Mouse (Mus musculus): ENCODE measurements at regions not wholly inside any gene's neighbourhood (a gene's known extent, or its start where the extent isn't known, plus 50 kb on each side); places are given as distances from the start of the nearest gene placed in this dataset.

- no peak for ATAC-seq (ENCODE audit: insufficient read depth, low FRiP score, low read depth)
- Histone ChIP-seq H3K4me2 (no peak overlapping the region), H3K4me3 (replicated peaks) (no peak overlapping the region), H3K27me3 (replicated peaks) (no peaks in the 10 kb centered on the region), H3K9me3 (no peaks in the 10 kb centered on the region), H3K36me3 (no peaks in the 10 kb centered on the region), H3K27ac (no peak overlapping the region), H3K9ac (no peak overlapping the region), H3K4me1 (no peaks in the 10 kb centered on the region)
Observed at GRCm38 (mm10) chr2:48513848-48514247, 300.1 kb upstream of the Acvr2a start.

GRCm38 (mm10) chr2:48519838-48520404 lies 294.0 kb upstream of the Acvr2a start:
- Histone ChIP-seq H3K9me3 (no peaks in the 10 kb centered on the region), H3K9ac (no peak overlapping the region), H3K27me3 (replicated peaks) (no peaks in the 10 kb centered on the region), H3K27ac (no peak overlapping the region), H3K36me3 (no peaks in the 10 kb centered on the region), H3K4me3 (replicated peaks) (no peak overlapping the region), H3K4me2 (no peak overlapping the region), H3K4me1 (no peaks in the 10 kb centered on the region)
- WGBS, result 59% methylated on average over 5 of the region's 5 CpGs
- ATAC-seq (ENCODE audit: insufficient read depth, low FRiP score, low read depth), result no peak

- no peak overlapping the region for H3K4me3 ChIP-seq (replicated peaks)
- H3K36me3 ChIP-seq, result no peaks in the 10 kb centered on the region
- no peaks in the 10 kb centered on the region for H3K4me1 ChIP-seq
- H3K4me2 ChIP-seq, result no peak overlapping the region
- no peaks in the 10 kb centered on the region for H3K27me3 ChIP-seq (replicated peaks)
- WGBS, result 64% methylated on average over 2 of the region's 2 CpGs
- H3K27ac ChIP-seq, result no peak overlapping the region
- H3K9ac ChIP-seq, result no peak overlapping the region
- ATAC-seq (ENCODE audit: insufficient read depth, low FRiP score, low read depth), result no peak
- H3K9me3 ChIP-seq, result no peaks in the 10 kb centered on the region
Observed at GRCm38 (mm10) chr2:48520535-48520971, 293.4 kb upstream of the Acvr2a start.

GRCm38 (mm10) chr2:48535453-48535852 lies 278.5 kb upstream of the Acvr2a start:
- no peaks in the 10 kb centered on the region for H3K27me3 ChIP-seq (replicated peaks)
- no peaks in the 10 kb centered on the region for H3K9me3 ChIP-seq
- H3K4me3 ChIP-seq (replicated peaks), result no peak overlapping the region
- no peak for ATAC-seq (ENCODE audit: insufficient read depth, low FRiP score, low read depth)
- no peak overlapping the region for H3K9ac ChIP-seq
- H3K27ac ChIP-seq, result no peak overlapping the region
- 72% methylated on average over 2 of the region's 2 CpGs for WGBS
- no peaks in the 10 kb centered on the region for H3K36me3 ChIP-seq
- no peaks in the 10 kb centered on the region for H3K4me1 ChIP-seq
- H3K4me2 ChIP-seq, result no peak overlapping the region

- ATAC-seq (ENCODE audit: insufficient read depth, low FRiP score, low read depth), result no peak
- Histone ChIP-seq H3K36me3 (no peaks in the 10 kb centered on the region), H3K27ac (no peak overlapping the region), H3K4me3 (replicated peaks) (no peak overlapping the region), H3K4me2 (no peak overlapping the region), H3K9me3 (no peaks in the 10 kb centered on the region), H3K4me1 (no peaks in the 10 kb centered on the region), H3K9ac (no peak overlapping the region), H3K27me3 (replicated peaks) (no peaks in the 10 kb centered on the region)
- 74% methylated on average over 4 of the region's 4 CpGs for WGBS
Observed at GRCm38 (mm10) chr2:48536930-48537329, 277.0 kb upstream of the Acvr2a start.

- Histone ChIP-seq H3K9me3 (no peaks in the 10 kb centered on the region), H3K4me1 (no peaks in the 10 kb centered on the region), H3K4me3 (replicated peaks) (no peak overlapping the region), H3K4me2 (no peak overlapping the region), H3K27ac (no peak overlapping the region), H3K36me3 (no peaks in the 10 kb centered on the region), H3K9ac (no peak overlapping the region), H3K27me3 (replicated peaks) (no peaks in the 10 kb centered on the region)
- ATAC-seq (ENCODE audit: insufficient read depth, low FRiP score, low read depth), result no peak
- WGBS, result 60% methylated on average over 13 of the region's 13 CpGs
Observed at GRCm38 (mm10) chr2:48538668-48539341, 275.1 kb upstream of the Acvr2a start.

- H3K36me3 ChIP-seq, result no peaks in the 10 kb centered on the region
- H3K4me3 ChIP-seq (replicated peaks), result no peak overlapping the region
- H3K4me1 ChIP-seq, result no peaks in the 10 kb centered on the region
- H3K27ac ChIP-seq, result no peak overlapping the region
- no peak for ATAC-seq (ENCODE audit: insufficient read depth, low FRiP score, low read depth)
- 62% methylated on average over 4 of the region's 4 CpGs for WGBS
- no peak overlapping the region for H3K9ac ChIP-seq
- H3K27me3 ChIP-seq (replicated peaks), result no peaks in the 10 kb centered on the region
- no peak overlapping the region for H3K4me2 ChIP-seq
- H3K9me3 ChIP-seq, result no peaks in the 10 kb centered on the region
Observed at GRCm38 (mm10) chr2:48539465-48540055, 274.3 kb upstream of the Acvr2a start.

GRCm38 (mm10) chr2:48544377-48544776 lies 269.5 kb upstream of the Acvr2a start:
- H3K36me3 ChIP-seq, result no peaks in the 10 kb centered on the region
- peak; percentile 35; the same call in 1 of the 2 replicates for ATAC-seq (ENCODE audit: insufficient read depth, low FRiP score, low read depth)
- no peaks in the 10 kb centered on the region for H3K9me3 ChIP-seq
- 57% methylated on average over 4 of the region's 4 CpGs for WGBS
- no peaks in the 10 kb centered on the region for H3K27me3 ChIP-seq (replicated peaks)
- no peak overlapping the region for H3K9ac ChIP-seq
- no peak overlapping the region for H3K4me3 ChIP-seq (replicated peaks)
- H3K27ac ChIP-seq, result no peak overlapping the region
- H3K4me1 ChIP-seq, result no peaks in the 10 kb centered on the region
- no peak overlapping the region for H3K4me2 ChIP-seq

- no peak overlapping the region for H3K27ac ChIP-seq
- no peaks in the 10 kb centered on the region for H3K27me3 ChIP-seq (replicated peaks)
- no peak for ATAC-seq (ENCODE audit: insufficient read depth, low FRiP score, low read depth)
- H3K36me3 ChIP-seq, result no peaks in the 10 kb centered on the region
- no peaks in the 10 kb centered on the region for H3K9me3 ChIP-seq
- H3K4me1 ChIP-seq, result no peaks in the 10 kb centered on the region
- WGBS, result 82% methylated on average over 4 of the region's 4 CpGs
- no peak overlapping the region for H3K9ac ChIP-seq
- no peak overlapping the region for H3K4me2 ChIP-seq
- H3K4me3 ChIP-seq (replicated peaks), result no peak overlapping the region
Observed at GRCm38 (mm10) chr2:48545072-48545471, 268.8 kb upstream of the Acvr2a start.

GRCm38 (mm10) chr2:48545679-48546078 lies 268.2 kb upstream of the Acvr2a start:
- no peak overlapping the region for H3K4me3 ChIP-seq (replicated peaks)
- no peaks in the 10 kb centered on the region for H3K9me3 ChIP-seq
- no peak overlapping the region for H3K4me2 ChIP-seq
- H3K36me3 ChIP-seq, result no peaks in the 10 kb centered on the region
- 67% methylated on average over 4 of the region's 4 CpGs for WGBS
- no peak overlapping the region for H3K9ac ChIP-seq
- ATAC-seq (ENCODE audit: insufficient read depth, low FRiP score, low read depth), result no peak
- H3K27me3 ChIP-seq (replicated peaks), result no peaks in the 10 kb centered on the region
- no peak overlapping the region for H3K27ac ChIP-seq
- no peaks in the 10 kb centered on the region for H3K4me1 ChIP-seq

- Histone ChIP-seq H3K4me1 (no peaks in the 10 kb centered on the region), H3K27ac (no peak overlapping the region), H3K9ac (no peak overlapping the region), H3K27me3 (replicated peaks) (no peaks in the 10 kb centered on the region), H3K9me3 (no peaks in the 10 kb centered on the region), H3K4me2 (no peak overlapping the region), H3K36me3 (no peaks in the 10 kb centered on the region), H3K4me3 (replicated peaks) (no peak overlapping the region)
- 89% methylated on average over 4 of the region's 4 CpGs for WGBS
- ATAC-seq (ENCODE audit: insufficient read depth, low FRiP score, low read depth), result no peak
Observed at GRCm38 (mm10) chr2:48546194-48546593, 267.7 kb upstream of the Acvr2a start.

GRCm38 (mm10) chr2:48556600-48556999 lies 257.3 kb upstream of the Acvr2a start:
- no peak for ATAC-seq (ENCODE audit: insufficient read depth, low FRiP score, low read depth)
- no peaks in the 10 kb centered on the region for H3K27me3 ChIP-seq (replicated peaks)
- no peaks in the 10 kb centered on the region for H3K36me3 ChIP-seq
- H3K4me2 ChIP-seq, result no peak overlapping the region
- no peaks in the 10 kb centered on the region for H3K9me3 ChIP-seq
- H3K9ac ChIP-seq, result no peak overlapping the region
- no peaks in the 10 kb centered on the region for H3K4me1 ChIP-seq
- H3K27ac ChIP-seq, result no peak overlapping the region
- WGBS, result 39% methylated on average over 3 of the region's 3 CpGs
- no peak overlapping the region for H3K4me3 ChIP-seq (replicated peaks)

All from stomach, embryonic 15.5 days (tissue).